Mouse (Mus musculus): ENCODE measurements around the gene Samd3.

DNA sequence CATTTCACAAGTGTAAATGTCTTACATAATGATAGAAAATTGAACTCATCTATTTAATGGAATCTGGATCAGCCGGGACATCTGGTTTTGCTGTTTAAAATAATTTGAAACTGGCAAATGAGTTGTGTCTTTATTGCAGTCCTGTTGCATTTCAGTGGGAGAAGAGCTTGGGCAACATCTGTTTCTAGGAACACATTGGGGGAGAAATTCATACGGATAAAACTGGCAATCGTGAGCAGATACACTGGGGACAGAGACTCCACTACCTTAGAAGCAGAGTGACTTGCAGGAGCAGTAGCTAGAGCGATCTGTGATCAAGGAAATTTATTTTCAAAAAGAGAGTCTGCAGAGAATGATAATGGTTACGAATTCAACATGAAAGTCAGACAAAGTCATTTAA is 44.2 kb upstream of the Samd3 start:
- no peak for TF ChIP-seq POLR2A (IDR thresholded peaks at IDR 0.05; ENCODE audit: insufficient read depth, low read depth, low read length)
- no peak for TF ChIP-seq CTCF (IDR thresholded peaks at IDR 0.05; ENCODE audit: insufficient read depth, low read depth, low read length)

Measured in olfactory bulb, adult 2 months (tissue).